Mouse (Mus musculus): ENCODE measurements around the gene Abcg8. TPM values are rescaled to one million over a fixed set of nuclear protein-coding genes. Genes with fewer than 3 reads are reported as not detected.

Abcg8 gene
- polyA plus RNA-seq, 1 experiment from 2014 or later, result not detected

DNA sequence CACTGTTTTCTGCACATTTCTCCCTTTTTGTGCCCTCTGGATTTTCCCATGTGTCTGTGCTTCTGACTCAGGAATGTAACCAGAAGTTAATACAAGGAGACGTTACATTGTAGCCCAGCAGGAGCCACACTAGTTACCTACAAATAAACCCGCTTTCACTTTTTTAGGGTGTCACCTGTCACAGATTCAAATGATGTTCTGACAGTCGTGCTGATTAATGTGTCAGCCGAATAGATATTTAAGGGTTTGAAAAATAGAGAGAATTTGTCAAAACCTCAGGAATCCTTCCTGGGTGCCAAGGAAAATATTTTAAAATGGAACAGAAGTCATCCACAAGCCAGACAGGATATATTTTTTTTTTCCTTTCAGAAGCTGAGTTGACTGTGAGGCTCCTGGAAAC, 9.2 kb downstream of the Abcg8 start:
- H3K27me3 ChIP-seq (replicated peaks; ENCODE audit: control insufficient read depth, insufficient read depth, low read length), result no peaks in the 10 kb centered on the region
- H3K9ac ChIP-seq (ENCODE audit: low read length), result no peak overlapping the region
- no peak overlapping the region for H3K27ac ChIP-seq (ENCODE audit: low read depth)
- no peak for DNase-seq (ENCODE audit: low spot score)
- H3K36me3 ChIP-seq (ENCODE audit: control insufficient read depth, insufficient read depth, low read length), result no peaks in the 10 kb centered on the region
- H3K9me3 ChIP-seq (ENCODE audit: control insufficient read depth, low read length), result no peaks in the 10 kb centered on the region
- H3K4me3 ChIP-seq (ENCODE audit: low read depth, low read length), result no peak overlapping the region
- 77% methylated on average over 4 of the region's 4 CpGs for WGBS
- no peak overlapping the region for H3K4me2 ChIP-seq (ENCODE audit: low read length)
- no peak for ATAC-seq (replicated peaks; ENCODE audit: low FRiP score, low TSS enrichment, low read depth)
- H3K4me1 ChIP-seq (replicated peaks; ENCODE audit: control insufficient read depth, insufficient read depth, low read length), result peaks cover 4% of the 10 kb centered on the region; the same call in 1 of the 2 replicates

DNA sequence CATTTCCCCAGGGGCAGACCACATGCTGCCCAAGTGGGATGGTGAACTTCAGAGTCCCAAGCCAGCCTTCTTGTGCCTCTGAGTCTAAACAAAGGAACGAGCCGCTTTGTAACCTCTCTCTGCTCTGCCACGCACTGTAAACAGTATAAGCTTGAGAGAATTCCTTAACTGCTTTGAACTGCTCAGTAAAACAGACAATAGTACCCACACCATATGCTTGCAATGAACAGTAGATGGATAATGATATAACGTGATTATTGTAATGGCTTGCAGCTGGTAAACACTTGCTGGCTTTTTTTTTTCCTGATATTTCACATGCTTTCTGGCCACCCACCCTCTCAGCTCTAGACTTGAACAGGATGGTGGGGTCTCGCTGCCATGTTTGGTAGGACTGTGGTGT, 11.9 kb downstream of the Abcg8 start:
- Histone ChIP-seq H3K4me2 (ENCODE audit: low read length) (no peak overlapping the region), H3K4me3 (ENCODE audit: low read depth, low read length) (no peak overlapping the region), H3K9ac (ENCODE audit: low read length) (no peak overlapping the region), H3K4me1 (replicated peaks; ENCODE audit: control insufficient read depth, insufficient read depth, low read length) (peaks cover 7% of the 10 kb centered on the region; the same call in 1 of the 2 replicates), H3K27me3 (replicated peaks; ENCODE audit: control insufficient read depth, insufficient read depth, low read length) (no peaks in the 10 kb centered on the region), H3K27ac (ENCODE audit: low read depth) (no peak overlapping the region), H3K36me3 (ENCODE audit: control insufficient read depth, insufficient read depth, low read length) (no peaks in the 10 kb centered on the region), H3K9me3 (ENCODE audit: control insufficient read depth, low read length) (no peaks in the 10 kb centered on the region)
- no peak for ATAC-seq (replicated peaks; ENCODE audit: low FRiP score, low TSS enrichment, low read depth)
- DNase-seq (ENCODE audit: low spot score), result no peak
- 45% methylated on average over 5 of the region's 5 CpGs for WGBS

DNA sequence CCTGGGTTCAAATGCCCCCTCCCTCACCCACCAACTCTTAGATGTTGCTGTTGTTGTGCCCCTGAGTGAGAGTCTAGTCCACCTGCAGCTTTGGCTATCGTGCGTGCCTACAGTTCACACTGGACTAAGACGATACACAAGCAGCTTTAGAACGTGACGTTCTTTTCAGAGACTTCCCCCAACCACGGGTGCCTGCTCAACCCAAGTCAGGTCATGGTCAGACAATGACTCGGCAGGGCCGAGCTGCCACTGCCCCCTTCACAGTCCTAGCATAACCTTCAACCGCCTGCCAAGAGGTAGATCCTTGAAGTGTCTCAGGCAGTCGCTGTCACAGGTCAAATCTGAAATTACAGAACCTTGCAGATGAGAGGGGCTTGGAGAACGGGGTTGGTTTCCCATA, 12.7 kb downstream of the Abcg8 start:
- H3K27me3 ChIP-seq (replicated peaks; ENCODE audit: control insufficient read depth, insufficient read depth, low read length), result no peaks in the 10 kb centered on the region
- H3K9me3 ChIP-seq (ENCODE audit: control insufficient read depth, low read length), result no peaks in the 10 kb centered on the region
- no peak overlapping the region for H3K9ac ChIP-seq (ENCODE audit: low read length)
- no peak overlapping the region for H3K4me2 ChIP-seq (ENCODE audit: low read length)
- H3K4me3 ChIP-seq (ENCODE audit: low read depth, low read length), result no peak overlapping the region
- DNase-seq (ENCODE audit: low spot score), result no peak
- H3K4me1 ChIP-seq (replicated peaks; ENCODE audit: control insufficient read depth, insufficient read depth, low read length), result peaks cover 7% of the 10 kb centered on the region; the same call in 1 of the 2 replicates
- no peaks in the 10 kb centered on the region for H3K36me3 ChIP-seq (ENCODE audit: control insufficient read depth, insufficient read depth, low read length)
- WGBS, result 91% methylated on average over 11 of the region's 11 CpGs
- ATAC-seq (replicated peaks; ENCODE audit: low FRiP score, low TSS enrichment, low read depth), result no peak
- H3K27ac ChIP-seq (ENCODE audit: low read depth), result no peak overlapping the region

DNA sequence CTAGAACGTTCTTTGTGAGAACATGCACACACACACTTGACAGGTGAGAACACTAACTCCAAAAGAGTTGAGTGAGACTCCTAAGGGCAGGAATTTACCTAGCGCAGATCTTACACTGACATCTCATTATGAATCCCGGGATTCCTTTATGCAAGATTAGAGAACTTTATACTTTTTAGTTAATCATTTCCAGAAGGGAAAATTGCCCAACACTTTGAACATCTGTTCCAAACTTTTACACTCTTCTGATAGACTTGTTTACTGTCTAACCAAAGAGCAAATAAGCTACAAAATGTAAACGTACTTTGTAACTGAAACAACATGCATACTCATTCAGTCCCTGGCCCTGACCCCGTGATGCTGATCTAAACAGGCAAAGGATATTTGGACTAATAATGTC, 13.2 kb downstream of the Abcg8 start:
- H3K9ac ChIP-seq (ENCODE audit: low read length), result no peak overlapping the region
- no peak for ATAC-seq (replicated peaks; ENCODE audit: low FRiP score, low TSS enrichment, low read depth)
- no peaks in the 10 kb centered on the region for H3K27me3 ChIP-seq (replicated peaks; ENCODE audit: control insufficient read depth, insufficient read depth, low read length)
- H3K4me2 ChIP-seq (ENCODE audit: low read length), result no peak overlapping the region
- 68% methylated on average over 5 of the region's 5 CpGs for WGBS
- DNase-seq (ENCODE audit: low spot score), result no peak
- H3K4me3 ChIP-seq (ENCODE audit: low read depth, low read length), result no peak overlapping the region
- peaks cover 7% of the 10 kb centered on the region; the same call in 1 of the 2 replicates for H3K4me1 ChIP-seq (replicated peaks; ENCODE audit: control insufficient read depth, insufficient read depth, low read length)
- H3K9me3 ChIP-seq (ENCODE audit: control insufficient read depth, low read length), result no peaks in the 10 kb centered on the region
- no peak overlapping the region for H3K27ac ChIP-seq (ENCODE audit: low read depth)
- H3K36me3 ChIP-seq (ENCODE audit: control insufficient read depth, insufficient read depth, low read length), result no peaks in the 10 kb centered on the region

DNA sequence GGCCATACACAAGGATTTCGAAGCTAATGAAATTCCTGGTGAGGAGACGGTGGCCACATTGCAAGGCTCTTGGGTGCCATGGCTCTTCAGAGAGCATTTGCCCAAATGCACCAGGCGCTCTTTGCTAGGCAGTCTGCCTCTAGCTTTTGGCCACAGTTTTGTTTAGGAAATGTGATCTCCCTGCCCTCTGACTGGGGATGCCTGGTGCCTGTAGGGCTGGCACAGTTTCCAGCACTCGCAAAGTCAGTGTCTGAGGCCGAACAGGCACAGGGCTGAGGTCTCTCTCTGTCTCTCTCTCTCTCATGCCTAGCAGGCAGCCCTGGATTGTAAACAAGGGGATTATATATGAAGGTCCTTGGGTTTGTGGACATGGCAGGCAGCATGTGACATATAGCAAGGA, 14.0 kb downstream of the Abcg8 start:
- ATAC-seq (replicated peaks; ENCODE audit: low FRiP score, low TSS enrichment, low read depth) (no peak), DNase-seq (ENCODE audit: low spot score) (no peak)
- H3K27ac ChIP-seq (ENCODE audit: low read depth), result no peak overlapping the region
- H3K4me2 ChIP-seq (ENCODE audit: low read length), result no peak overlapping the region
- no peaks in the 10 kb centered on the region for H3K36me3 ChIP-seq (ENCODE audit: control insufficient read depth, insufficient read depth, low read length)
- 56% methylated on average over 5 of the region's 5 CpGs for WGBS
- no peaks in the 10 kb centered on the region for H3K9me3 ChIP-seq (ENCODE audit: control insufficient read depth, low read length)
- no peak overlapping the region for H3K9ac ChIP-seq (ENCODE audit: low read length)
- no peak overlapping the region for H3K4me3 ChIP-seq (ENCODE audit: low read depth, low read length)
- H3K4me1 ChIP-seq (replicated peaks; ENCODE audit: control insufficient read depth, insufficient read depth, low read length), result 0 out of 2 replicates have a peak, but pooled peaks cover 7% of the 10 kb centered on the region
- no peaks in the 10 kb centered on the region for H3K27me3 ChIP-seq (replicated peaks; ENCODE audit: control insufficient read depth, insufficient read depth, low read length)

DNA sequence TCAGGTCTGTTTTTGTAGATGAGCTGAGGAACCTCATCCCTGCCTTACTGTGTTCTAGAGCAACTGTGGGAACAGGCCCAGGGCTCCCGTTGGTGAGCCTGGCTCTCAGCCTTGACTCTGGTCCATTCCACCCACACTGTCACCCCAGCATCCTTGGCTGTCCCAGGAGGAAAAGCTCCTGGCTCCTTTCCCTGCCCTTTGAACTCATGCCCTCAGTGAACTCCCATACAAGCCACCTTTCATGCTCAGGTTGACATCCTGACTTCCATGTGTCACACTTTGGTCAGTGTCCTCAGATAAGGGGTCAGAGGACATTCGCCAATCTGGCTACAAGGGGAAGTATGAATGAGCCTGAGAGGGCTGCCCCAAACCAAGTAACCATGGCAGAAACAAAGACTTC, 17.6 kb downstream of the Abcg8 start:
- ATAC-seq (replicated peaks; ENCODE audit: low FRiP score, low TSS enrichment, low read depth), result no peak
- Histone ChIP-seq H3K4me3 (ENCODE audit: low read depth, low read length) (no peak overlapping the region), H3K9ac (ENCODE audit: low read length) (no peak overlapping the region), H3K27ac (ENCODE audit: low read depth) (no peak overlapping the region), H3K4me1 (replicated peaks; ENCODE audit: control insufficient read depth, insufficient read depth, low read length) (0 out of 2 replicates have a peak, but pooled peaks cover 7% of the 10 kb centered on the region), H3K4me2 (ENCODE audit: low read length) (no peak overlapping the region), H3K9me3 (ENCODE audit: control insufficient read depth, low read length) (no peaks in the 10 kb centered on the region), H3K27me3 (replicated peaks; ENCODE audit: control insufficient read depth, insufficient read depth, low read length) (no peaks in the 10 kb centered on the region), H3K36me3 (ENCODE audit: control insufficient read depth, insufficient read depth, low read length) (no peaks in the 10 kb centered on the region)
- DNase-seq (ENCODE audit: low spot score), result no peak
- 72% methylated on average over 2 of the region's 2 CpGs for WGBS

DNA sequence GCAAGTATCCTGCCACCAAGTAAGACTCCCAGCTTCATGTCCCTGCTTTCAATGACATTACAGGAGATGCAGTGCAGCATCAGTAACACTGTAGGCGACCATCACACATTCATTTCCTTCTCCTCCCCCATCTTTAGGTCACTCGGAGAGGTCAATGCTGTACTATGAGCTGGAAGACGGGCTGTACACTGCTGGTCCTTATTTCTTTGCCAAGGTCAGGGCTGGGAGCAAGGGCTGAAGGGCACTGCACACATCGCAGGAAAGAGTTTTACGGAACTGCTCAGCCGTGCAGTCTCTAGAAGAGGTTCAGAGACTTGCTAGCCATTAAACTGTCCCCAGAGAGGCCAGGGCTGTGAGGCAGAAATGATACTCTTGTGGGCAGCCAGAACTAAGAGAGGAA, 20.4 kb downstream of the Abcg8 start:
- Histone ChIP-seq H3K27me3 (replicated peaks; ENCODE audit: control insufficient read depth, insufficient read depth, low read length) (no peaks in the 10 kb centered on the region), H3K4me3 (ENCODE audit: low read depth, low read length) (no peak overlapping the region), H3K4me1 (replicated peaks; ENCODE audit: control insufficient read depth, insufficient read depth, low read length) (peaks cover 4% of the 10 kb centered on the region), H3K4me2 (ENCODE audit: low read length) (no peak overlapping the region), H3K27ac (ENCODE audit: low read depth) (no peak overlapping the region), H3K9ac (ENCODE audit: low read length) (no peak overlapping the region), H3K36me3 (ENCODE audit: control insufficient read depth, insufficient read depth, low read length) (no peaks in the 10 kb centered on the region), H3K9me3 (ENCODE audit: control insufficient read depth, low read length) (no peaks in the 10 kb centered on the region)
- ATAC-seq (replicated peaks; ENCODE audit: low FRiP score, low TSS enrichment, low read depth) (no peak), DNase-seq (ENCODE audit: low spot score) (no peak)
- WGBS, result 69% methylated on average over 6 of the region's 6 CpGs

DNA sequence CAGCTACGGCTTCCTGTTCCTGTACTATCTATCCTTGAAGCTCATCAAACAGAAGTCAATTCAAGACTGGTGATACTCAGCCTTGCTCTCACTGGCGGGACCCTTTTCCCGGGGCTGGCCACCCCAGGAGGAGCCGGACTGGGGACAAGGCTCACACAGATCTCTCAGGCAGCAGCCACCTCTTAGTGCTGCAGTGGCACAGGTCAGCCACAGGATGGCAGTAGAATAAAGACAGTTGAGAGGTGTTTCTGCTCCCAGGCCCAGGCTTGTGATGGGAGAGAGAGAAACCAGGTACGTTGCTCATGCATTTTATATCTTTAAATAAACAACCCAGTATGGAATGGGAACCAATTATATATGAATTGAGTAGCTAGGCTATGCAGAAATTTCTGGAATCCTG, 22.6 kb downstream of the Abcg8 start:
- H3K4me2 ChIP-seq (ENCODE audit: low read length), result no peak overlapping the region

DNA sequence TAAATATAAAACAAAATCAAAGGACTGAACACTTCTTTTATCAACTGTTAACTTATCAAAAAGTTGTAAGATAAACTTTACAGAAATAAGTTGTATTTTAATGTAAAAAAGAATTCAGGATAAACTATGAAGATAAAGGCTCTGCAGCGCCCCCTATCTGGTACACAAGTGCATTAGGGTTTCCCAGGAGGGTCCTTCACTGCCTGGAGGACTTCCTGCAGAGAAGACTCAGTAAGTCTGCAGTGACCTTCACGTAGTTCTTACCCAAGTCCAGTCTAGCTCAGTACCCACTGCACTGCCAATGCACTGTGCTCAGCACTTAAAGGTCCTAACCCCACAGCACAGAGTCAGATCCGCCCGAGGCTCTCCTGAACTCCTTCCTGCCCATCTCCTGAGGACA, 31.3 kb downstream of the Abcg8 start:
- Histone ChIP-seq H3K4me2 (ENCODE audit: low read length) (no peak overlapping the region), H3K4me3 (ENCODE audit: low read depth, low read length) (no peak overlapping the region), H3K27me3 (replicated peaks; ENCODE audit: control insufficient read depth, insufficient read depth, low read length) (no peaks in the 10 kb centered on the region), H3K36me3 (ENCODE audit: control insufficient read depth, insufficient read depth, low read length) (peaks cover 43% of the 10 kb centered on the region), H3K27ac (ENCODE audit: low read depth) (no peak overlapping the region), H3K9ac (ENCODE audit: low read length) (no peak overlapping the region), H3K4me1 (replicated peaks; ENCODE audit: control insufficient read depth, insufficient read depth, low read length) (no peaks in the 10 kb centered on the region), H3K9me3 (ENCODE audit: control insufficient read depth, low read length) (no peaks in the 10 kb centered on the region)
- ATAC-seq (replicated peaks; ENCODE audit: low FRiP score, low TSS enrichment, low read depth) (no peak), DNase-seq (ENCODE audit: low spot score) (no peak)
- WGBS, result 69% methylated on average over 4 of the region's 4 CpGs

More for the DNA sequence above, 22.6 kb downstream of the Abcg8 start:
- no peaks in the 10 kb centered on the region for H3K36me3 ChIP-seq (ENCODE audit: control insufficient read depth, insufficient read depth, low read length)
- no peak overlapping the region for H3K9ac ChIP-seq (ENCODE audit: low read length)
- H3K4me3 ChIP-seq (ENCODE audit: low read depth, low read length), result no peak overlapping the region
- peaks cover 8% of the 10 kb centered on the region for H3K4me1 ChIP-seq (replicated peaks; ENCODE audit: control insufficient read depth, insufficient read depth, low read length)
- H3K27ac ChIP-seq (ENCODE audit: low read depth), result no peak overlapping the region
- DNase-seq (ENCODE audit: low spot score) (peak; percentile 81), ATAC-seq (replicated peaks; ENCODE audit: low FRiP score, low TSS enrichment, low read depth) (peak; percentile 34; the same call in 1 of the 2 replicates)
- H3K9me3 ChIP-seq (ENCODE audit: control insufficient read depth, low read length), result no peaks in the 10 kb centered on the region
- no peaks in the 10 kb centered on the region for H3K27me3 ChIP-seq (replicated peaks; ENCODE audit: control insufficient read depth, insufficient read depth, low read length)
- WGBS, result 32% methylated on average over 5 of the region's 5 CpGs

All from intestine, embryonic 14.5 days (tissue).